Mouse (Mus musculus): ENCODE data around the gene Zmat1.
A peak's percentile ranks its signal among the peaks of the same experiment; 100 is the strongest.
"Not testable (repeated sequence)": the region's sequence is repeated elsewhere in the genome, so short reads cannot be mapped to it uniquely, and the experiment has no call there.

The Zmat1 gene

GRCm38 (mm10) chrX:135008720-135009470 lies at the start of gene Zmat1:
Gene Zmat1, minus strand, starts transcription at chrX:135009209.
- peak; percentile 74 for DNase-seq (ENCODE audit: extremely low spot score)

GRCm38 (mm10) chrX:135053939-135054338 lies 44.9 kb upstream of the Zmat1 start:
- DNase-seq (ENCODE audit: extremely low spot score) = not testable (repeated sequence)

GRCm38 (mm10) chrX:135035962-135036375 lies 27.0 kb upstream of the Zmat1 start:
- DNase-seq (ENCODE audit: extremely low spot score) = peak; percentile 17

- no peak for DNase-seq (ENCODE audit: extremely low spot score)
These were observed 16.1 kb upstream of the Zmat1 start for GRCm38 (mm10) chrX:135025135-135025534.

- peak; percentile 9 for DNase-seq (ENCODE audit: extremely low spot score)
These were observed 2.4 kb upstream of the Zmat1 start for GRCm38 (mm10) chrX:135011381-135011780.

GRCm38 (mm10) chrX:135009471-135009815 lies 434 bp upstream of the Zmat1 start:
- no peak for DNase-seq (ENCODE audit: extremely low spot score)

GRCm38 (mm10) chrX:135008021-135008420 lies 988 bp downstream of the Zmat1 start:
- DNase-seq (ENCODE audit: extremely low spot score) = no peak

GRCm38 (mm10) chrX:134964546-134964945 lies 44.5 kb downstream of the Zmat1 start, which contains the start of gene Nxf2:
Gene Nxf2, minus strand, starts transcription at chrX:134964754.
- no peak for DNase-seq (ENCODE audit: extremely low spot score)

GRCm38 (mm10) chrX:134963305-134964094 lies 45.5 kb downstream of the Zmat1 start:
- peak; percentile 64 for DNase-seq (ENCODE audit: extremely low spot score)

- peak; percentile 11 for DNase-seq (ENCODE audit: extremely low spot score)
These were observed 78.6 kb downstream of the Zmat1 start for GRCm38 (mm10) chrX:134930361-134930760.

- DNase-seq (ENCODE audit: extremely low spot score) = no peak
These were observed 79.1 kb downstream of the Zmat1 start for GRCm38 (mm10) chrX:134929927-134930326.

GRCm38 (mm10) chrX:134925058-134925457 lies 84.0 kb downstream of the Zmat1 start:
- DNase-seq (ENCODE audit: extremely low spot score) = peak; percentile 7

- DNase-seq (ENCODE audit: extremely low spot score) = no peak
These were observed 85.2 kb downstream of the Zmat1 start for GRCm38 (mm10) chrX:134923675-134924424.

Data from embryo, embryonic 9.5 days (tissue).